8 mouse cellular contexts compared by ENCODE assay signal in genomic region chr1:131523794-131524193, GRCm38 (mm10). TPM values are rescaled to one million over a fixed set of nuclear protein-coding genes. Genes with fewer than 3 reads are reported as not detected.
DNase-seq lines count a peak whose midpoint lies in the region; ATAC-seq lines count a peak whose summit lies in the region.

No protein-coding gene starts in this region.

- WGBS in lung, embryonic 16.5 days: 44% methylated on average over 3 of the region's 3 CpGs
- WGBS in limb, embryonic 11.5 days: 42% methylated on average over 3 of the region's 3 CpGs
- WGBS in stomach, embryonic 14.5 days: 54% methylated on average over 3 of the region's 3 CpGs

- peaks cover 25% of the 10 kb centered on the region for H3K4me1 ChIP-seq in lung, embryonic 16.5 days (replicated peaks; ENCODE audit: control insufficient read depth, insufficient read depth, low read length)
- peaks cover 20% of the 10 kb centered on the region for H3K4me1 ChIP-seq in limb, embryonic 11.5 days (ENCODE audit: control insufficient read depth, insufficient read depth, low read length)
- H3K4me1 ChIP-seq in stomach, embryonic 14.5 days (ENCODE audit: control insufficient read depth, insufficient read depth, low read length): peaks cover 29% of the 10 kb centered on the region

- ATAC-seq in lung, embryonic 16.5 days (ENCODE audit: low read depth): no peak
- no peak for ATAC-seq in limb, embryonic 11.5 days (ENCODE audit: insufficient number of reproducible peaks, low FRiP score, low TSS enrichment, low read depth)
- no peak for ATAC-seq in stomach, embryonic 14.5 days (ENCODE audit: insufficient number of reproducible peaks, insufficient read depth, low FRiP score, low read depth)

- H3K9ac ChIP-seq in lung, embryonic 16.5 days (ENCODE audit: low read length): no peak overlapping the region
- 0 out of 2 replicates have a peak overlapping the region, but pooled peaks have one; percentile 12 for H3K9ac ChIP-seq in limb, embryonic 11.5 days (ENCODE audit: low read length)
- no peak overlapping the region for H3K9ac ChIP-seq in stomach, embryonic 14.5 days (replicated peaks; ENCODE audit: low read depth, low read length)

- H3K4me2 ChIP-seq in lung, embryonic 16.5 days (ENCODE audit: low read depth, low read length): peak overlapping the region; percentile 92
- peak overlapping the region; percentile 75 for H3K4me2 ChIP-seq in limb, embryonic 11.5 days (ENCODE audit: low read depth, severe bottlenecking)
- H3K4me2 ChIP-seq in stomach, embryonic 14.5 days (replicated peaks; ENCODE audit: low read depth, low read length): peak overlapping the region; percentile 77

- H3K4me3 ChIP-seq in lung, embryonic 16.5 days (ENCODE audit: low read length): peak overlapping the region; percentile 63
- H3K4me3 ChIP-seq in limb, embryonic 11.5 days (ENCODE audit: low read depth, low read length): peak overlapping the region; percentile 81
- H3K4me3 ChIP-seq in stomach, embryonic 14.5 days (ENCODE audit: low read depth, low read length): peak overlapping the region; percentile 79; the same call in 1 of the 2 replicates

- no peaks in the 10 kb centered on the region for H3K9me3 ChIP-seq in lung, embryonic 16.5 days (ENCODE audit: control insufficient read depth, low read length)
- H3K9me3 ChIP-seq in limb, embryonic 11.5 days (ENCODE audit: control insufficient read depth, low read length): no peaks in the 10 kb centered on the region
- no peaks in the 10 kb centered on the region for H3K9me3 ChIP-seq in stomach, embryonic 14.5 days (ENCODE audit: control insufficient read depth, low read depth, low read length)

- DNase-seq in cerebellum, adult 11-12 months: peak; percentile 30
- DNase-seq in cerebellum, adult 11 months: no peak
- no peak for DNase-seq in lung, postnatal 25 days (ENCODE audit: low spot score)
- DNase-seq in limb, embryonic 11.5 days (ENCODE audit: low spot score): peak; percentile 21
- no peak for DNase-seq in spleen, postnatal 10 days (ENCODE audit: low spot score in 2 of 2)
- DNase-seq in spleen, postnatal 14 days (ENCODE audit: low spot score in 2 of 2): no peak

- H3K27me3 ChIP-seq in lung, embryonic 16.5 days (ENCODE audit: control insufficient read depth, insufficient read depth, low read depth, low read length): no peaks in the 10 kb centered on the region
- no peaks in the 10 kb centered on the region for H3K27me3 ChIP-seq in limb, embryonic 11.5 days (ENCODE audit: control insufficient read depth, insufficient read depth, low read length)
- H3K27me3 ChIP-seq in stomach, embryonic 14.5 days (ENCODE audit: control insufficient read depth, insufficient read depth, low read length): no peaks in the 10 kb centered on the region

- H3K36me3 ChIP-seq in lung, embryonic 16.5 days (ENCODE audit: control insufficient read depth, insufficient read depth, low read length): no peaks in the 10 kb centered on the region
- no peaks in the 10 kb centered on the region for H3K36me3 ChIP-seq in limb, embryonic 11.5 days (ENCODE audit: control insufficient read depth, insufficient read depth, low read length)
- no peaks in the 10 kb centered on the region for H3K36me3 ChIP-seq in stomach, embryonic 14.5 days (ENCODE audit: control insufficient read depth, insufficient read depth, low read length)

- H3K27ac ChIP-seq in lung, embryonic 16.5 days (ENCODE audit: low read length): no peak overlapping the region
- H3K27ac ChIP-seq in limb, embryonic 11.5 days (replicated peaks; ENCODE audit: low read depth, low read length): no peak overlapping the region
- H3K27ac ChIP-seq in stomach, embryonic 14.5 days (ENCODE audit: low read length): no peak overlapping the region

RNA-seq across cellular contexts. Expression of gene Srgap2, which starts 3.4 kb away (rescaled TPM):
- 13.6 and 16.7 TPM in 2 replicates for polyA plus RNA-seq in lung, embryonic 16.5 days (2015; fragmentation: Nextera tagmentation; extraction: Ambion mirVana)
- 18.1 and 19.5 TPM in 2 replicates for polyA plus RNA-seq in limb, embryonic 11.5 days (2014; fragmentation: Nextera tagmentation; extraction: Ambion mirVana)
- 22.8 and 24.5 TPM in 2 replicates for polyA plus RNA-seq in stomach, embryonic 14.5 days (2014; fragmentation: Nextera tagmentation; extraction: Ambion mirVana)

RNA-seq across cellular contexts. Expression of gene Fam72a, which starts 3.9 kb away (rescaled TPM):
- polyA plus RNA-seq in lung, embryonic 16.5 days (2015; fragmentation: Nextera tagmentation; extraction: Ambion mirVana): 2.2 TPM in 2 replicates
- polyA plus RNA-seq in limb, embryonic 11.5 days (2014; fragmentation: Nextera tagmentation; extraction: Ambion mirVana): 3.9 and 4.3 TPM in 2 replicates
- 3.1 and 3.2 TPM in 2 replicates for polyA plus RNA-seq in stomach, embryonic 14.5 days (2014; fragmentation: Nextera tagmentation; extraction: Ambion mirVana)

Comparison
In these comparisons a context has a peak if more than half of its experiments do, and no peak if none do; other contexts are left out.
1. DNase-seq: peak in cerebellum, adult 11-12 months (single experiment) and limb, embryonic 11.5 days (single experiment); none in cerebellum, adult 11 months (single experiment), lung, postnatal 25 days (single experiment), spleen, postnatal 10 days (0 of 2) and spleen, postnatal 14 days (0 of 2).
2. Peak in every context shown above with its lines, with median percentiles within 50 percentile points of each other: H3K4me2 ChIP-seq and H3K4me3 ChIP-seq.